Mouse (Mus musculus) thymus, adult 2 months (tissue): Measurements from ENCODE around the gene Mthfd1l. TPM values are rescaled to one million over a fixed set of nuclear protein-coding genes. Genes with fewer than 3 reads are reported as not detected.

ENCODE experiments used
- DNase-seq: peaks from one replicate; pipeline ENCODE4 v3.0.0; 2021
- H3K27ac ChIP-seq: fragments of 200-500 bp; 2 replicates; pipeline ENCODE4 v1.5.1; 2012; ENCODE audit warnings: low read length, control low read depth; ENCODE audit not compliant: control insufficient read depth, insufficient read depth
- H3K27me3 ChIP-seq: fragments of 200-500 bp; 2 replicates; pipeline ENCODE4 v1.6.1; 2012; ENCODE audit warnings: mild to moderate bottlenecking, low read length, moderate library complexity, mixed read lengths; ENCODE audit not compliant: control insufficient read depth, insufficient read depth
- H3K36me3 ChIP-seq: fragments of 200-500 bp; 2 replicates; pipeline ENCODE4 v1.6.1; 2012; ENCODE audit warnings: mild to moderate bottlenecking, low read length, moderate library complexity; ENCODE audit not compliant: control insufficient read depth, insufficient read depth
- H3K4me1 ChIP-seq: fragments of 200-500 bp; replicated peaks from 2 replicates; pipeline ENCODE4 v1.6.1; 2012; ENCODE audit warnings: low read length; ENCODE audit not compliant: control insufficient read depth, insufficient read depth
- H3K4me3 ChIP-seq: fragments of 200-500 bp; 2 replicates; pipeline ENCODE4 v1.5.1; 2012; ENCODE audit warnings: mild to moderate bottlenecking, low read length, control low read depth, moderate library complexity; ENCODE audit not compliant: control insufficient read depth, insufficient read depth
- CTCF ChIP-seq: fragments of 200-500 bp; IDR thresholded peaks from 2 replicates; pipeline ENCODE4 v1.5.1; 2012; ENCODE audit warnings: mild to moderate bottlenecking, control low read depth, low read length, moderate library complexity, borderline replicate concordance; ENCODE audit not compliant: control insufficient read depth, poor library complexity, insufficient read depth; ENCODE audit errors: extremely low read depth
- POLR2A ChIP-seq: fragments of 200-500 bp; IDR thresholded peaks from 2 replicates; pipeline ENCODE4 v1.6.1; 2012; ENCODE audit warnings: mild to moderate bottlenecking, low read length, control low read depth, moderate library complexity; ENCODE audit not compliant: control insufficient read depth, poor library complexity, insufficient read depth; ENCODE audit errors: extremely low read depth
- WGBS: fragments of 180-500 bp; shearing (Covaris S2); methylation state at CpG from one replicate; pipeline ENCODE4 v1.1.7; 2018; 5-methylcytosine and 5-hydroxymethylcytosine counted together
- polyA plus RNA-seq: library from polyadenylated mRNA; depleted of rRNA; stranded (reverse); fragments of >200 nt; gene quantifications from 2 replicates; pipeline ENCODE4 v1.2.3, GENCODE M21; 2012

Mthfd1l gene
- polyA plus RNA-seq, 1 experiment = 8.7 TPM

DNA sequence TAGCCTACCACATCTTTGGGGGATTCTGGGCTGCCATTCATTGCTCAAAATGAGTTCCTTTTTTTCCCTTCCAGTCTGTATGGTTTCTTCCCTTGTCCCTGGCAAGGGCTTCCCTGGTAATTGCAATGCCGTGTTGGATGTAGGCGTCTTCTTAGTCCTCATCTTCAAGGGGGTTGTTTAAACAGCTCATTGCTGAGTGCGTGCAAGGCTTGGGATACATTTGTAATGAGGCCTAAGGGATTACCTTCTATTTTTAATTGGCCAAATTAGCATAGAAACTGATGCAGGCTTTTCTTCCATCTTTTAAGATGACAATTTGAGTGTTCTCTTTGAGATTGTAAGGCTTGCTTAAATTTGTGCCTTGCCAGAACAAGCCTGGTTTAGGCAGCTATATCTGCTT, 114.6 kb downstream of the Mthfd1l start:
- Histone ChIP-seq H3K4me3 (no peak overlapping the region), H3K27ac (no peak overlapping the region), H3K36me3 (no peaks in the 10 kb centered on the region), H3K27me3 (no peaks in the 10 kb centered on the region), H3K4me1 (peaks cover 21% of the 10 kb centered on the region)
- DNase-seq = no peak
- TF ChIP-seq POLR2A = no peak
- TF ChIP-seq CTCF = no peak
- over 99% methylated on average over 3 of the region's 3 CpGs for WGBS

DNA sequence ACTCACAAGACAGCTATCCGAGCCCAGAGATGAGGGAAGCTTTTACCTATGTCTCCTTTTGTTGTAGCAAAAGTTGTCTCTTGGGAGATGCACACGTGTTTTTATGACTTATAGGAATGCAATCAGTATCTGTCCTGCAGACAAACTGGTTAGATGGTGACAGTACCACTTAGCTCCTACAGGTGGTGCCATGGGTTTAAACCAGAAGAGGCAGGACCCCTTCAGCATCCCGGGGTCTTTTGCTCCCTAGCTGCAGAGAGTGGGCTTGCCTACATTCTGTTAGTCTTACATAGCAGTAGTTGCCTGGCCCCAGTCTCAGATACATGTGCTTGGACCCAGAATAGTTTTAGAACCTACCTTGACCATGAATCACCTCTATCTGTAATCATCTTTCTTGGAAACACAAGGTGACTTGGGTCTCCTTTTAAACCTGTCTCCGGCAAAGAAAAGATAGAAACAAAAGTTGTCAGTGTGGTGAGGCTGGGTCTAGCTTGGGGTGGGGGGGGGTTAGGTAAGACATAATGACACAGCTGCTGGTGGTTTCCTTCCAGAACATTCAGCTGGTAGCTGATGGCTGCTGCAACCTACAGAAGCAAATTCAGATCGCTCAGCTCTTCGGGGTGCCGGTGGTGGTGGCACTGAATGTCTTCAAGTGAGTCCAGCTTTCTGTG, 116.0 kb downstream of the Mthfd1l start:
- DNase-seq = peak; percentile 80
- Histone ChIP-seq H3K4me3 (no peak overlapping the region), H3K27me3 (no peaks in the 10 kb centered on the region), H3K36me3 (no peaks in the 10 kb centered on the region), H3K27ac (peak overlapping the region; percentile 37; the same call in 1 of the 2 replicates), H3K4me1 (peaks cover 21% of the 10 kb centered on the region)
- 32% methylated on average over 7 of the region's 7 CpGs for WGBS
- TF ChIP-seq POLR2A (no peak), CTCF (no peak)

DNA sequence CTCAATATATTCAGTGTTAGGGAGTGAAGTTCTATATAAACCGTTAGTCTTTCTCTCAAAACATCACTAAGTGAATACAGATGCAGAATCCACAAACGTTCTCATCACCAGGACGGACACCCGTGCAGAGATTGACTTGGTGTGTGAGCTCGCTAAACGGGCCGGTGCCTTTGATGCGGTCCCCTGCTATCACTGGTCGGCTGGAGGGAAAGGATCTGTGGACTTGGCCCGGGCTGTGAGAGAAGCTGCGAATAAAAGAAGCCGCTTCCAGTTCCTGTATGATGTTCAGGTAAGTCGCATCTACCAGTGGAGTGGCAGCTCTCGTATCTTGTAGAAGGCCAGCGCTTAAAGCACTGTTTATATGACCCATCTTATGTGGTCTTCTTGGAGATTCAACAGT, 117.0 kb downstream of the Mthfd1l start:
- H3K27ac ChIP-seq = no peak overlapping the region
- no peak for DNase-seq
- no peaks in the 10 kb centered on the region for H3K36me3 ChIP-seq
- no peak overlapping the region for H3K4me3 ChIP-seq
- 94% methylated on average over 15 of the region's 15 CpGs for WGBS
- peaks cover 21% of the 10 kb centered on the region for H3K4me1 ChIP-seq
- TF ChIP-seq CTCF = no peak
- no peak for TF ChIP-seq POLR2A
- H3K27me3 ChIP-seq = no peaks in the 10 kb centered on the region

DNA sequence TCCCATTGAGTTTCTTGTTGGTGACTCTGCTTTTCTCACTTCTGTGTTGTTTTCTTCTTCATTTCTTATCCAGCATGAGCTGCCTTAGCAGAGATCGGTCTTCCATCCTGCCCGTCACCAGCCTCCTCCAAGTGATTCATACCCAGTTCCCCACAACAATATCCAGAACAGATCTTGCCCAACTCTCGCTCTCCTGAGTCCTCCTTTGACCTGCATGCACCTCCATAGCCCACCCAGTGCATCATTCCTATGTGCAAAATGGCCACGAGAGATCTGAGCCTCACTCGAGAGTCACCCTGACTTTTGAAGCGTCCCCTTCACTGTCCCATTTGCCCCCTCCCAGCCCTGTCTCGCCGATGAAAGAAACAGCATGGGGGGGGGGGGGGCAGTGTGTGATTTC, 120.1 kb downstream of the Mthfd1l start:
- peaks cover 28% of the 10 kb centered on the region for H3K4me1 ChIP-seq
- H3K4me3 ChIP-seq = no peak overlapping the region
- WGBS = 94% methylated on average over 8 of the region's 8 CpGs
- no peak overlapping the region for H3K27ac ChIP-seq
- no peak for DNase-seq
- TF ChIP-seq POLR2A = no peak
- TF ChIP-seq CTCF = no peak
- no peaks in the 10 kb centered on the region for H3K36me3 ChIP-seq
- H3K27me3 ChIP-seq = no peaks in the 10 kb centered on the region

DNA sequence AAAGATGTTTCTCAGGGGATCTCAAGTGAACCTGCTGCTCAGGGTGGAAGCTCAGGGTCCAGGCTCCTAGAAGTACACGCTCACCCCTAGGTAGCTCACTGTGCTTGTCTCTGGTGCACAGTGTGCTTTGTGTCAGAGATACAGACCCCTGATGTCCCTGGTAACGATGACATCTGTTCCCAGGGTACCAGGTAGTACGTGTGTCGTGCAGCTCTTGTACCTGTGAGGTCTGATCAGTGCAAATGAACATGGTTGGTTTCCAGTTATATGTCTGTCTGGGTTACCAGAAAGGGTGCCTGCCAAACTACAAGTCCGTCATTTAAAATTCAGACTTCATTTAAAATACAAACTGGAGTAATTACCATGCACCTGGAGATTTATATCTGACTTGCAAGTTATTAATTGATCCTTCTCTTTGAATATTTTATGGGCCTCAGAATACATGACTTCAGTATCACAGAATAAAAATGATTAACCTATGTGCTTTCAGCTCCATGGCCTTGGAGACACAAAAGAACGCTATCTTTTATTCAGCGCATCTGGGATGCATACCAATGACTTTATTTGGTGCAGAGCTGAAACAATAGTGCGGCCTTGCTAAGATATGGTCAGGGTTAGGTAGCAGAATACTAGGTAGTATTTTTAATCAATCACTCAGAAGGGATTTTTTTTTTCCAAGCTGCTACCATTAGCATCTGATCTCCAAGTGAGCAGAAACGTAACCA, 121.3 kb downstream of the Mthfd1l start:
- H3K27me3 ChIP-seq = no peaks in the 10 kb centered on the region
- H3K27ac ChIP-seq = no peak overlapping the region
- 99% methylated on average over 9 of the region's 9 CpGs for WGBS
- peaks cover 24% of the 10 kb centered on the region for H3K4me1 ChIP-seq
- H3K4me3 ChIP-seq = no peak overlapping the region
- DNase-seq = no peak
- no peaks in the 10 kb centered on the region for H3K36me3 ChIP-seq
- TF ChIP-seq CTCF = no peak
- TF ChIP-seq POLR2A = no peak

DNA sequence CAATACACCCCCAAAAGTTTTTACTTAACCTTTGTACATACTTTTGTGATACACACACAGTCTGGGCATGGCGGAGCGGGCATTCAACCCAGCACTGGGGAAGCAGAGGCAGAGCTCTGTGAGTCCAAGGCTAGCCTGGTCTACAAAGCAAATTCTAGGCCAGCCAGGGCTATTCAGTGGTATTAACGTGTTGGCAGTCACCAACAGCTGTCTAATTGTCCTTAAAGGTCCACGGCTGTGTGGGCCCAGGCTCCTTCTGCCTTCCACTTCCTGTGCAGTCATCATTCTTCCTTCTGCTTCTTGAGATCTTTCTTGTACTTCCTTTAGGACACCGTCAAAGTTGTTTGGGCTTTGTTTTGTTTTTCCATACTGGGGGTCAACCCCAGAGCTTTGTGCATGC, 123.2 kb downstream of the Mthfd1l start:
- no peak overlapping the region for H3K4me3 ChIP-seq
- WGBS = 54% methylated on average over 5 of the region's 5 CpGs
- no peaks in the 10 kb centered on the region for H3K36me3 ChIP-seq
- H3K27me3 ChIP-seq = no peaks in the 10 kb centered on the region
- H3K4me1 ChIP-seq = peaks cover 26% of the 10 kb centered on the region
- no peak for DNase-seq
- TF ChIP-seq CTCF (no peak), POLR2A (no peak)
- H3K27ac ChIP-seq = no peak overlapping the region; the same call in 1 of the 2 replicates
